Mouse (Mus musculus): ENCODE data around the gene Atp5j. TPM values are rescaled to one million over a fixed set of nuclear protein-coding genes. Genes with fewer than 3 reads are reported as not detected.

The Atp5j gene
- polyA plus RNA-seq, 1 experiment, result 45.4 TPM

- H3K36me3 ChIP-seq (ENCODE audit: control insufficient read depth, insufficient read depth, low read length), result peaks cover 14% of the 10 kb centered on the region
- under 1% methylated on average over 52 of the region's 52 CpGs for WGBS
- H3K4me3 ChIP-seq (ENCODE audit: extremely low read depth, insufficient read depth, insufficient read length), result peak within 1 kb of the TSS; percentile 84
- peak; percentile 89 to 97 for DNase-seq (ENCODE audit: low read depth in 1 of 2, low spot score in 2 of 2)
- H3K27me3 ChIP-seq (ENCODE audit: control insufficient read depth, insufficient read depth, low read length), result no peaks in the 10 kb centered on the region
- peak within 1 kb of the TSS; percentile 93 for H3K27ac ChIP-seq (ENCODE audit: insufficient read depth, low read length)
- no peaks in the 10 kb centered on the region; the same call in 1 of the 2 replicates for H3K4me1 ChIP-seq (ENCODE audit: control insufficient read depth, insufficient read depth, insufficient read length)
- TF ChIP-seq POLR2A (IDR thresholded peaks at IDR 0.05; ENCODE audit: low read depth, low read length), result peak; percentile 73
- no peak for TF ChIP-seq CTCF (IDR thresholded peaks at IDR 0.05; ENCODE audit: extremely low read depth, insufficient read depth, insufficient read length, insufficient replicate concordance)
Observed at GRCm38 (mm10) chr16:84834745-84835440, 532 bp downstream of the Atp5j start, which contains the start of gene Gabpa. Gene Gabpa (plus strand): TSS chr16:84834925.

GRCm38 (mm10) chr16:84834344-84834743, 1.1 kb downstream of the Atp5j start:
- no peaks in the 10 kb centered on the region for H3K27me3 ChIP-seq (ENCODE audit: control insufficient read depth, insufficient read depth, low read length)
- peak overlapping the region; percentile 84 for H3K4me3 ChIP-seq (ENCODE audit: extremely low read depth, insufficient read depth, insufficient read length)
- DNase-seq (ENCODE audit: low read depth in 1 of 2, low spot score in 2 of 2), result no peak
- H3K27ac ChIP-seq (ENCODE audit: insufficient read depth, low read length), result peak overlapping the region; percentile 93
- WGBS, result under 1% methylated on average over 22 of the region's 22 CpGs
- no peaks in the 10 kb centered on the region; the same call in 1 of the 2 replicates for H3K4me1 ChIP-seq (ENCODE audit: control insufficient read depth, insufficient read depth, insufficient read length)
- no peak for TF ChIP-seq POLR2A (IDR thresholded peaks at IDR 0.05; ENCODE audit: low read depth, low read length)
- TF ChIP-seq CTCF (IDR thresholded peaks at IDR 0.05; ENCODE audit: extremely low read depth, insufficient read depth, insufficient read length, insufficient replicate concordance), result no peak
- peaks cover 16% of the 10 kb centered on the region for H3K36me3 ChIP-seq (ENCODE audit: control insufficient read depth, insufficient read depth, low read length)

GRCm38 (mm10) chr16:84832736-84833135, 2.7 kb downstream of the Atp5j start:
- no peak overlapping the region for H3K27ac ChIP-seq (ENCODE audit: insufficient read depth, low read length)
- DNase-seq (ENCODE audit: low read depth in 1 of 2, low spot score in 2 of 2), result no peak
- WGBS, result 96% methylated on average over 5 of the region's 5 CpGs
- H3K4me3 ChIP-seq (ENCODE audit: extremely low read depth, insufficient read depth, insufficient read length), result no peak overlapping the region
- peaks cover 20% of the 10 kb centered on the region for H3K36me3 ChIP-seq (ENCODE audit: control insufficient read depth, insufficient read depth, low read length)
- H3K4me1 ChIP-seq (ENCODE audit: control insufficient read depth, insufficient read depth, insufficient read length), result no peaks in the 10 kb centered on the region; the same call in 1 of the 2 replicates
- no peaks in the 10 kb centered on the region for H3K27me3 ChIP-seq (ENCODE audit: control insufficient read depth, insufficient read depth, low read length)
- no peak for TF ChIP-seq POLR2A (IDR thresholded peaks at IDR 0.05; ENCODE audit: low read depth, low read length)
- no peak for TF ChIP-seq CTCF (IDR thresholded peaks at IDR 0.05; ENCODE audit: extremely low read depth, insufficient read depth, insufficient read length, insufficient replicate concordance)

GRCm38 (mm10) chr16:84831696-84832095, 3.7 kb downstream of the Atp5j start:
- Histone ChIP-seq H3K27me3 (ENCODE audit: control insufficient read depth, insufficient read depth, low read length) (no peaks in the 10 kb centered on the region), H3K36me3 (ENCODE audit: control insufficient read depth, insufficient read depth, low read length) (peaks cover 26% of the 10 kb centered on the region), H3K27ac (ENCODE audit: insufficient read depth, low read length) (no peak overlapping the region), H3K4me3 (ENCODE audit: extremely low read depth, insufficient read depth, insufficient read length) (no peak overlapping the region), H3K4me1 (ENCODE audit: control insufficient read depth, insufficient read depth, insufficient read length) (no peaks in the 10 kb centered on the region; the same call in 1 of the 2 replicates)
- WGBS, result 93% methylated on average over 5 of the region's 5 CpGs
- no peak for DNase-seq (ENCODE audit: low read depth in 1 of 2, low spot score in 2 of 2)
- TF ChIP-seq CTCF (IDR thresholded peaks at IDR 0.05; ENCODE audit: extremely low read depth, insufficient read depth, insufficient read length, insufficient replicate concordance) (no peak), POLR2A (IDR thresholded peaks at IDR 0.05; ENCODE audit: low read depth, low read length) (no peak)

- H3K27ac ChIP-seq (ENCODE audit: insufficient read depth, low read length), result no peak overlapping the region
- whole genome bisulfite sequencing, result 60% methylated on average over 6 of the region's 6 CpGs
- TF ChIP-seq CTCF (IDR thresholded peaks at IDR 0.05; ENCODE audit: extremely low read depth, insufficient read depth, insufficient read length, insufficient replicate concordance), result no peak
- no peak for TF ChIP-seq POLR2A (IDR thresholded peaks at IDR 0.05; ENCODE audit: low read depth, low read length)
Observed at GRCm38 (mm10) chr16:84825009-84825408, 10.4 kb downstream of the Atp5j start.

GRCm38 (mm10) chr16:84817423-84817822, 18.0 kb downstream of the Atp5j start:
- Histone ChIP-seq H3K4me3 (ENCODE audit: extremely low read depth, insufficient read depth, insufficient read length) (no peak overlapping the region), H3K27ac (ENCODE audit: insufficient read depth, low read length) (no peak overlapping the region), H3K36me3 (ENCODE audit: control insufficient read depth, insufficient read depth, low read length) (peaks cover 3% of the 10 kb centered on the region; the same call in 1 of the 2 replicates), H3K27me3 (ENCODE audit: control insufficient read depth, insufficient read depth, low read length) (no peaks in the 10 kb centered on the region), H3K4me1 (ENCODE audit: control insufficient read depth, insufficient read depth, insufficient read length) (no peaks in the 10 kb centered on the region)
- TF ChIP-seq POLR2A (IDR thresholded peaks at IDR 0.05; ENCODE audit: low read depth, low read length) (no peak), CTCF (IDR thresholded peaks at IDR 0.05; ENCODE audit: extremely low read depth, insufficient read depth, insufficient read length, insufficient replicate concordance) (no peak)
- DNase-seq (ENCODE audit: low read depth in 1 of 2, low spot score in 2 of 2), result no peak
- 44% methylated on average over 7 of the region's 7 CpGs for WGBS

More at GRCm38 (mm10) chr16:84825009-84825408, 10.4 kb downstream of the Atp5j start:
- Histone ChIP-seq H3K4me1 (ENCODE audit: control insufficient read depth, insufficient read depth, insufficient read length) (no peaks in the 10 kb centered on the region), H3K27me3 (ENCODE audit: control insufficient read depth, insufficient read depth, low read length) (no peaks in the 10 kb centered on the region), H3K36me3 (ENCODE audit: control insufficient read depth, insufficient read depth, low read length) (peaks cover 29% of the 10 kb centered on the region), H3K4me3 (ENCODE audit: extremely low read depth, insufficient read depth, insufficient read length) (no peak overlapping the region)
- DNase-seq (ENCODE audit: low read depth in 1 of 2, low spot score in 2 of 2), result no peak

- H3K27me3 ChIP-seq (ENCODE audit: control insufficient read depth, insufficient read depth, low read length), result no peaks in the 10 kb centered on the region
- no peak overlapping the region for H3K4me3 ChIP-seq (ENCODE audit: extremely low read depth, insufficient read depth, insufficient read length)
- H3K36me3 ChIP-seq (ENCODE audit: control insufficient read depth, insufficient read depth, low read length), result no peaks in the 10 kb centered on the region
- WGBS, result 11% methylated on average over 8 of the region's 8 CpGs
- no peaks in the 10 kb centered on the region for H3K4me1 ChIP-seq (ENCODE audit: control insufficient read depth, insufficient read depth, insufficient read length)
- no peak for DNase-seq (ENCODE audit: low read depth in 1 of 2, low spot score in 2 of 2)
- no peak overlapping the region for H3K27ac ChIP-seq (ENCODE audit: insufficient read depth, low read length)
- TF ChIP-seq CTCF (IDR thresholded peaks at IDR 0.05; ENCODE audit: extremely low read depth, insufficient read depth, insufficient read length, insufficient replicate concordance), result no peak
- no peak for TF ChIP-seq POLR2A (IDR thresholded peaks at IDR 0.05; ENCODE audit: low read depth, low read length)
Observed at GRCm38 (mm10) chr16:84814511-84814910, 20.9 kb downstream of the Atp5j start.

All from spleen, adult 2 months (tissue).